Mouse (Mus musculus) skeletal muscle tissue, adult 2 months (tissue): ENCODE measurements at regions not wholly inside any gene's neighbourhood (a gene's known extent, or its start where the extent isn't known, plus 50 kb on each side); places are given as distances from the start of the nearest gene placed in this dataset.

Source experiments
- DNase-seq: peaks from one replicate; pipeline ENCODE4 v3.0.0-alpha.2; 2012; ENCODE audit warnings: low read depth, low spot score

GRCm38 (mm10) chr13:42358588-42358987 is 57.3 kb downstream of the Edn1 start:
- DNase-seq: no peak

DNA sequence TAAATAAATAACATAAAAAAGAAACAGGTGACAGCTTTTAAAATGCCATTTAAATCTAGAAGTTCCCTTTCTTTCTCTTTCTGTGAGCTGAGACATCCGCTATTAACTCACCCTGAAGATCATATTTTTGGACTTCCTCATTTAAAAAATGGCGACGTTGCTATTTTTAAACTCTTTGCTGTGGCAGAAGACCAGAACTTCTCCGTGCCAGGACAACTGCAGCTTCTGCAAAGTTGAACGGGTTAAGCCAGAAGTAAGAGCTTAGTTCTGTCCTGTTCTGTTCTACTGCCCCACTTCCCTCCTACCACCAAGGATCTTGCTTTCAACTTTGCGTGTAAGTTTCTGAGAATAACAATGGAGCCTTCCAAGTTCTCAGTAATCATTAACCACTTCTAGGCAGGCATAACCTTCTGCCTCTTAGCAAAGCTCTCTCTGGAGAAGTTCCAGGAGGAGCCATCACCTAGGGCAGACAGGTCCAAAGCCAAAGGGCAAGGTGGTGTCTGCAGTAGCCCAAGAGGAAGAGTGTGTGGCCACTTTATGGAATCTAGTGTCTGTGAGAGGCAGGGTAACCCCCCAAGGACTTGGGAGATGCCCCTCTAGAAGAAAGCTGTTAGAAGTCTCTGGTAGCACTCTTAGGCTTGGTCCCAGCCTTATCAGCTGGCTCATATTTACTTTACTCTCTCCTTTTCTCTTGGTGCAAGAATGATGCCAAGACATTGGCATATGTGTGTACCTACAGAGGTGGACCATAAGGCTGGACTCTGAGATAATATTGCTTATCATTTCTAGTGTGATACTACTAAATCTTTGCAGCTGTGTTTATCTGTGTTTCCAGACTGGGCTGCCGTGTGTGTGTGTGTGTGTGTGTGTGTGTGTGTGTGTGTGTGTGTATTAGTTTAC is 66.6 kb downstream of the Edn1 start:
- DNase-seq: peak; percentile 36

DNA sequence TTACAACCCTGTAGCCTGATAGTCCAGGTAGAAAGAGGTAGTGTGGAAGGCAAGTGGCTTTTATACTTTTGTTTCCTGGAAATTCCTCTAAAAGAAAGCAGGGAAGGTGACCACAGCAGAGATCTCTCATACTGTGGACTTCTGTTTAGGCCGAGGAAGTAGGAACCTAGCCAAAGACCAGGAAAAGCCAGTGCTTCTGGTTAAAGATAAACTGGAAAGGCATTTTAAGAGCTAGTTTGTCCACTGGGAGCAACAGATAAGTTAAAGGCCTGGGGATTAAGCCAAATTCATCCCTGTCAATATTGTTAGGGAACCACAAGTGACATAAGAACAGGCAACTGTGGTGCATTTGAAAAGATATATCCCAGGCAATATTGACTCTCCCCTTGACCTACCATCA is 68.5 kb downstream of the Edn1 start:
- no peak for DNase-seq

DNA sequence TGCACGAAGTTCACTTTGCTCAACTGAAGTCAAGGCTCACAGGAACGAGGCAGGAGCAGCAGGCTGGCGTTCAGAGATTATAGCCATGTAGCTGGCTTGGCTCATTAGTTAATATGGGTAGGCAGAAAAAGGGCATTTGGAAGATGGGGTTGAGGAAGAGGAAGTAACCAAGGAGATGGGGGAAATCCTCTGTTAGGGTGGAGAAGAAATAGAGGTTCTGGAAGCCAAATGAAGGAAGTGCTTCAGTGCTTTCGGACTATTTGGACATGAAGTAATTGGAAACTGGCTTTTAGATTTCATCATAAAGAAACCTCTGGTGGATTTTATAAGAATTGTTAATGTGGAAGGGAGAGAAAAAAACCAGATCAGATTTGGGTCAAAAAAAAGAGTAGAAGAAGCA is 70.9 kb downstream of the Edn1 start:
- DNase-seq: no peak

GRCm38 (mm10) chr13:42374181-42374596 is 72.9 kb downstream of the Edn1 start:
- DNase-seq: peak; percentile 11

- peak; percentile 36 for DNase-seq
Observed at GRCm38 (mm10) chr13:42379675-42380074, 78.4 kb downstream of the Edn1 start.

GRCm38 (mm10) chr13:42383099-42383498 is 81.8 kb downstream of the Edn1 start:
- DNase-seq: no peak

GRCm38 (mm10) chr13:42390389-42390788 is 89.1 kb downstream of the Edn1 start:
- DNase-seq: no peak

DNA sequence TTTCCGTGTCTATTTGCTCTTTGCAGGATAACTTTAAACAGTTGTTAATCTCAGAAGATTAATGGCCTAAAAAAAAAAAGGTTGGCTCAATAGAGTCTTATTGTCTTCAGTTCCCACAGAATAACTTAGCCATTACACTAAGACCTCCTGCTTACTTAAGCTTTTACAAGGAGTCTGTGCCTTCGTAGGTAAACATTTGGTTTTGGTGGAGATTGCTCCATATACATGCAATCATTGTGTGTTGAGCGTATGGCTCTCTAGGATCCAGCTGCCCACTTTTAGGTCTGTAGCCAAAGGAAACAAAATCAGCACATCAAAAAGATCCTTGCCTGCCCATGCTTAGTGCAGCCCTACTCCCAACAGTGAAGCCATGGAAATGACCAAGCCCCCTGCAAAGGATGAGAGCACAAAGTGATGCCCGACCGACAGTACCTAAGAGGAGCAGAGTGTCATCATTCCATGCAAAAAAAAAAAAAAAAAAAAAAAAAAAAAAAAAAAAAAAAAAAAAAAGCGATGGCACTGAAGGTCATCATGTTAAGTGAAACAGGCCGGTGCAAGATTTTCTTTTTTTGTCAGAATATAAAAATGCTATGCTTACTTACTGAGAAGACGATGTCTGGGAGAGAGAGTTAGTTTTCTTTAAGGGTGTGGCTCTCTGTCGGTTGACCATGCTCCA is 90.2 kb downstream of the Edn1 start:
- DNase-seq: no peak

DNA sequence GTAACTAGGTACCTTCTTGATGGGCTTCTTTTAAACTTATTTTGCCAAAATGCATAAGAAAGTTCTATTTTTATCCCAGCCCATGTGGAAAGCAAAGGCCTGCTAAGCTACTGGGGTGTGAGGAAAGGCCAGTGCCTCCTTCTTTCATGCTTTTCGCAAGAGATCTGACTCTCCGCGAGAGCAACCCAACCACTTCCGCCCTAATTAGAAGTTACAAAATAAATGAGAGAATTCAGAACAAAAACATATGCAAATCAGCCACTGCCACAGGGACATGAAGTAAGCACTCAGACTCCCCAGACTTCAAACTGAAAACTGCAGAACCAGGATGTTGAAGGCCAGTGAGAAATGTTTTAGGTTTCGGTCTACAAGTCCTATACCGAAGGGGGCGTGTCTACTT is 91.4 kb downstream of the Edn1 start:
- DNase-seq: no peak

DNA sequence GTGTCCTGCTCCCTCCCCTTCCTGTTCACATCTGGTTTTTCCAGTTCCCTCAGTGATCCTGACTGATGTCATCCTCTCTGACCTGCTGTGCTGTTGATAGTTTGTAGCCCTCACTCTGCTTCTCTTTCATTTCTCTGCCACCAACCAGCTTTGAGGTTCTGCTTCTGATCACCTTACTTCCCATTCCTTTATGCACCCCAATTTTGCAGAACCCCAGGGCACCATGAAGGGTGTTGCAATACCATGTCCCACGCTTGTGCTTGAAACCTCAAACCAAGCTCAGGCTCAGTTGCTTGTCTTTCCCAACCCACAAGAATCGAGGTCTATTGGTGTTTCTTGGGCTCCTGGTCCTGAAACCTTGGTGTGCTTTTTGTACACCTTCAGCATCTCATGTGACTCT is 93.3 kb downstream of the Edn1 start:
- no peak for DNase-seq

GRCm38 (mm10) chr13:42401513-42401912 is 100.2 kb downstream of the Edn1 start:
- no peak for DNase-seq

GRCm38 (mm10) chr13:42403231-42404020 is 102.2 kb downstream of the Edn1 start:
- DNase-seq: peak; percentile 75

DNA sequence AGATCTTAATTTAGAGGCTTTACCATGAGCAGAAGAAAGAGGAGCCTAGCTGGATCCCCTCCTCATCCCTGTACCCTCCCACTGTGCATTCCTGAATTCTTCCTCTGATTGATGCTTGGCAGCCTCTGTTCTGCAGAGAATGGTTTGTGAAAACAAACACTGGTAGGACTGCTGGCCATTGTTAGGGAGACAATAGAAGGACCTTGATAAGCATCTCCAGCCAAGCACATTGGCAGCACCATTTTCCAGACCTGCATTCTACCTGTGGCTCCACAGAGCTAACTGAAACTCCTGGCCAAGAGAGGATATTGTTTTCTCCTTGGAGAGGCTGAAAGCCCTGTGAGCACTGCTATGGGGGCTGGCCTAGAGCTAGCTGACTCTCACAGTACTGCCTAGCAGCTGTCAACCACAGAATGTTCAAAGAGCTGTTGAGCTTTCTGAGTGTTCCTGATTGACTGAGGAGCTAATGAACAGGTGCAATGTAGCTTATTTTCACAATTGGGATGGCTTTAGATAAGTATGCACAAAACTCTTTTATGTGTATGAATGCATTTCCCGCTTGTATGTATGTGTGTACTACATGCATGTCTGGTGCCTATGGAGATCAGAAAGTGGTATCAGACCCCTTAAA is 111.5 kb downstream of the Edn1 start:
- DNase-seq: no peak

DNA sequence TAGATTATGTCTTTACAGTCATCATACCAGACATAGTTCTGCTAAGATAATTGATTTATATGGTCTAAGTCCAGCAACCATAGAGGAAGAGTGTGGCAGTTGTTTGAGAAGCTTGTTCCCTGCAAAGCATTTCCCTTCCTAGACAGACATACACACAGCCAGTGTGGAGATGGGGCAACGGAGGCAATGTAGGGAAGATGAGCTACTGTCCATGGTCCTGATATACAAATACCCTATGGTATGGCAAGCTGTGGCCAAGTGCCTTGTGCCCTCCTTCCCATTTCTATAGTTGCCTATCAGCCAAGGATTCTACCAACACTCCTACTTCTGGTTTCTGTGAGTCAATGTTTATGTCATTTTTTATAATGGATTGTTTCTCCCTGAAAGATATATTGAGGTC is 145.6 kb downstream of the Edn1 start:
- no peak for DNase-seq

DNA sequence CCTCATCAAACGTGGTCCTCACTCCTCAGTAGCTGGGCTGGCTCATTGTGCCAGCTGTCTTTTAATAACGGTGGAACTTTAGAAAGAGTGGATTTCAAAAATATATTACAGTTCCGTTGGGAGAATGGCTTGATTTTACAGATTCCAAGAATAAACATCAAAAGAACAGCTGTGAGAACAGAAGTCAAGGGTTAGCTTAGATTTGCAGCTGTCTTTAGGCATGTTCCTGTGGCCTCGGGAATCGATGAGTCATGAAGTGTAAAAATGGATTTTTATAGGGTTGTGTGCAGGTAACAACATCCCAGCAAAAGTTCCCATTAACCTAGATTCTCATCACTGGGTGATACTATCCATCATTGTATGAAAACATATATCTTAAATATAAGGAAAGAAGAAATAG is 152.4 kb downstream of the Edn1 start:
- DNase-seq: no peak

GRCm38 (mm10) chr13:42459892-42460291 is 158.6 kb downstream of the Edn1 start:
- DNase-seq: no peak

DNA sequence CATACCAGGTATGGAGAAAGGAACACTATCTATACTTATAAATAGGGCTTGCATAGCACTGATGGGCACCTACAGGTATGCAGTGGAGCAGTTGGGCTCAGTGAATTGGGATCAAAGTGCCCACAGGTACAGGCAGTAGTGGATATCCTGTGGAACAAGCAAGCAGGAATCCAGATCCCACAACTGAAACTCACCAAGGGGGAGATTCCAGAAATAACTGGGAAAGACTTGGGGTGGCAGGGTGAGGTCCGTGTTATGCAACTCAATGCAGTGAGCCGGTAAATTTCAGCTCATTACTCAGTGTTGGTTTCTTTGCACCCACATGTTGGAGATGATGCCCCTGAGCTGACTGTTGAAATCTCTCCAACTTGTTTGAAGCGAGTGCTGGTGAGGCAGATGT is 177.5 kb downstream of the Edn1 start:
- DNase-seq: no peak

DNA sequence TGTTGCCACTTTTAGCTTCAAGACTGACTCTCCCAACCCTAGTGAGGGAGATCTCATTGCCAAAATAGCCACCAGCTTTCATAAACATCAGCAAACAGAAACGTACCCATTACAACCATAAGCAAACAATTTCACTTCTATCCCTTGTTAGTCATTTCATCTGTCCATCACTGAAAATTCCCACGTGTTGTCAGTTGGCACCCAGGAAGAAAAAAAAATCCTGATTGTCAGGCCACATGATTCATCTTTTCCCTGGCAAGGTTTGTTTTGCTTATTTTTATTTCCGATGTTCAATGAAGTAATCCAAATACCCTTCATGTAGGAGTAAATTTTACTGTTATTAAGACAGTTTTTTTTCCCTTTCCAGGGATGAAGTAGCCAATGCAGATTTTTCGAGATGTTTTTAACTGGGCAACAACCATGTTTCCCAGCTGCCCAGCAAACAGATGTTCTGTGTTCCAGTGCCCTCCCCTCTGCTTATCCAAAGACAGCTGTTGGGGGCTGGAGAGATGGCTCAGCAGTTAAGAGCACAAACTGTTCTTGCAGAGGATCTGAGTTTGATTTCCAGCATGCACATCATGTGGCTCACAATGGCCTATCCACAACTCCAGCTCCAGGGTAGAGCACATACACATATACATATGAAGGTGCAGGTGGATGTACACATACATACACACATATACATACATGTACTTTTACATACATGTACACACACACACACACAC is 189.3 kb upstream of the Phactr1 start:
- DNase-seq: peak; percentile 29

DNA sequence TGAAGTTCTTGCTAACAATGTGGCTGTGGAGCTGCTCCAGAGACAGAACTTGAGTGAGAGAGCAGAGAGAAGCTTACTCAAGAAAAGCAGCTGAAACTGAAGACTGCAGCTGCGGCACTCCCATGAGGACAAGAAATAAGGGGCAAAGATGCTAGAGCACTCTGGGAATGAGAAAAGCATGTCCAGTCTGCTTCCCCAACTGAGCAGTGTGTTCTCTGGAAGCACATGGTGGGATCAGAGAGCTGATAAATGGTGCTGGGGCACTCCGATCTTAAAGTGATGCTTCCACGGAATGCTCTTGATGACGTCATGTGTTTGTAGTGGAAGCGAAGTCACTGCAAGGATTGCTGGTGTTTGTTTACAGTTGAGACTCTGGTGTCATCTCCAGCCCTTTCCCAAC is 186.1 kb upstream of the Phactr1 start:
- DNase-seq: peak; percentile 38

DNA sequence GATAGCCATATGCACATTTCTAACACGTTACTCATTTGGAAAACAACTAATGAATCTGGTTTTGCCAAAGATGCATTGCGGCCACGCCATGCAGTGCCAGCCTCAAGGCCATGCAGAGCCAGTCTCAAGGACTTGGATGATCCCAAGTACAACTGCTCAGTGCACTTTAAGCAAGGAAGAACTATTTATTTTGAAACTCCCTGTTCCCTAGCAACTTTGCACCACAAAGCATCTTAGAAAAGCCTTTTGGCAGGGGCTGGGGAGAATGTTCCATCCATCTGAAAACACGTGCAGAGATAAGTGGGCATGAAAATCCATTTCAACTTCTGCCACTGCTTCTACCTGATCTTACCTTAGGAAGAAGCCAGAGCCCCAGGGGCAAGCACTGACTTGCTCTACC is 182.1 kb upstream of the Phactr1 start:
- peak; percentile 35 for DNase-seq
